Comparison of ENCODE assay signal across 7 mouse cellular contexts in the genomic region with DNA sequence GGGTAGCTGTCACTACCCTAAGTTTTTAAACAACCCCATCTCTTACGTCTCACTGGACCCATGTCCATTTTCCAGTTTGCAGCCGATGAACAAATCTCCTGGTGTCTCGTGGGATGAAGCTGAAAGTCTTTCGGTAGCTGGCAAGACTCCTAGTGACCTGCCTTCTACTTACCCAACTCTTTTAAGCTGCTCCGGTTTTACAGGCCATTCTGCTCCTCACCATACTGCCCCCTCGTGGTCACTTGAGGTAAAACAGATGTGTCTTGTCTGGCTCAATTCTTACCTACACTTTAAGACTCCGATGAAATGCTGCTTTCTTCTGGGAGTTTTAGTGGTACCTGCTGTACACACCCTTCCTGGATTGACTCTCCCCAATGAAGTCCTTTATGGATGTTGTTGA. TPM values are rescaled to one million over a fixed set of nuclear protein-coding genes. Genes with fewer than 3 reads are reported as not detected.
DNase-seq lines count a peak whose midpoint lies in the region; ATAC-seq and TF ChIP-seq lines count a peak whose summit lies in the region.

No protein-coding gene starts in this region.

- H3K36me3 ChIP-seq in embryonic facial prominence, embryonic 10.5 days (replicated peaks): no peaks in the 10 kb centered on the region
- H3K36me3 ChIP-seq in kidney, postnatal 0 days (ENCODE audit: insufficient read depth, low read length): no peaks in the 10 kb centered on the region

- no peak for ATAC-seq in kidney, postnatal 0 days (replicated peaks; ENCODE audit: low FRiP score, low read depth)

- H3K27ac ChIP-seq in embryonic facial prominence, embryonic 10.5 days (replicated peaks): no peak overlapping the region
- no peak overlapping the region for H3K27ac ChIP-seq in kidney, postnatal 0 days

- no peaks in the 10 kb centered on the region for H3K4me1 ChIP-seq in embryonic facial prominence, embryonic 10.5 days
- no peaks in the 10 kb centered on the region for H3K4me1 ChIP-seq in kidney, postnatal 0 days (replicated peaks; ENCODE audit: insufficient read depth, low read length)

- H3K9ac ChIP-seq in kidney, postnatal 0 days (ENCODE audit: low read depth, low read length): no peak overlapping the region

- TF ChIP-seq CTCF in kidney, postnatal 0 days (IDR thresholded peaks at IDR 0.05; ENCODE audit: low read depth): peak; percentile 81

- H3K27me3 ChIP-seq in embryonic facial prominence, embryonic 10.5 days (replicated peaks; ENCODE audit: low read depth, poor library complexity, severe bottlenecking): no peaks in the 10 kb centered on the region
- H3K27me3 ChIP-seq in kidney, postnatal 0 days (ENCODE audit: insufficient read depth, low read length): no peaks in the 10 kb centered on the region

- H3K4me3 ChIP-seq in embryonic facial prominence, embryonic 10.5 days: no peak overlapping the region
- no peak overlapping the region for H3K4me3 ChIP-seq in kidney, postnatal 0 days (replicated peaks; ENCODE audit: low read depth, low read length)

- no peak overlapping the region for H3K4me2 ChIP-seq in kidney, postnatal 0 days (ENCODE audit: low read length)

- no peaks in the 10 kb centered on the region for H3K9me3 ChIP-seq in embryonic facial prominence, embryonic 10.5 days
- no peaks in the 10 kb centered on the region for H3K9me3 ChIP-seq in kidney, postnatal 0 days (replicated peaks; ENCODE audit: low read length)

- 31% methylated on average over 7 of the region's 7 CpGs for WGBS in embryonic facial prominence, embryonic 10.5 days
- 43% methylated on average over 7 of the region's 7 CpGs for WGBS in kidney, postnatal 0 days

- DNase-seq in urinary bladder, adult 18-20 months (ENCODE audit: low spot score in 2 of 2): peak; percentile 28 to 50
- DNase-seq in urinary bladder, postnatal 10 days (ENCODE audit: low spot score): no peak
- DNase-seq in adrenal gland, postnatal 36 days: peak; percentile 67 to 79
- peak; percentile 81 for DNase-seq in embryonic facial prominence, embryonic 10.5 days (ENCODE audit: low spot score)
- peak; percentile 74 for DNase-seq in kidney, postnatal 0 days (ENCODE audit: low spot score)
- DNase-seq in lung, adult 18-20 months: peak; percentile 41 to 70
- DNase-seq in right cerebral cortex, postnatal 4 days: peak; percentile 70

RNA-seq across cellular contexts. Expression of a gene that starts 18.2 kb away (rescaled TPM):
- total RNA-seq in adrenal gland, postnatal 36 days (2021): 10 to 100 TPM; 32.6 to 39.9 TPM
- 8.5 and 8.7 TPM in 2 replicates for polyA plus RNA-seq in embryonic facial prominence, embryonic 10.5 days (2016; fragmentation: Nextera tagmentation; extraction: Ambion mirVana)
- polyA plus RNA-seq in kidney, postnatal 0 days (2015; fragmentation: Nextera tagmentation; extraction: Ambion mirVana): 8.2 and 10.2 TPM in 2 replicates
